Mouse (Mus musculus): ENCODE measurements around the gene Otulin. TPM values are rescaled to one million over a fixed set of nuclear protein-coding genes. Genes with fewer than 3 reads are reported as not detected.

The Otulin gene
- polyA plus RNA-seq, 1 experiment from 2014 or later, result 24.1 TPM

DNA sequence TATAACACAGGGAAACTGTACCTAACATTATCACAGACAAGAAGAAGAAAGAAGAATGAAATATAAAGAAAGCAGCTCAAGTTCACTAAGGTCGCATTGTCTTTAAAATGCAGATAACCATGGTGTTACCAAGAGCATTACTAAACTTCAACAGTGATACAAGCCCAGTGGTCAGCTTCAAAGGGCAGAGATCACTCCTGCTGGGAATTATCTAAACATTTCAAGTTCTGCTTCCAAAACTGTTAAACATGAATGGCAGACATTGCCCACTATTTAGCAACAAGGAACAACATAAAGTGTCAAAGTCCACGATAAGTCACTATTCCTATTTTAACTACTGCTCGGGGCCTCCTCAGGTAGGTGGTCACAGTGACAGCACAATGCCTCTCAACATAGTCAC lies 25.9 kb downstream of the Otulin start:
- H3K9me3 ChIP-seq, result no peaks in the 10 kb centered on the region
- no peak overlapping the region for H3K4me2 ChIP-seq
- ATAC-seq (ENCODE audit: low FRiP score), result no peak

DNA sequence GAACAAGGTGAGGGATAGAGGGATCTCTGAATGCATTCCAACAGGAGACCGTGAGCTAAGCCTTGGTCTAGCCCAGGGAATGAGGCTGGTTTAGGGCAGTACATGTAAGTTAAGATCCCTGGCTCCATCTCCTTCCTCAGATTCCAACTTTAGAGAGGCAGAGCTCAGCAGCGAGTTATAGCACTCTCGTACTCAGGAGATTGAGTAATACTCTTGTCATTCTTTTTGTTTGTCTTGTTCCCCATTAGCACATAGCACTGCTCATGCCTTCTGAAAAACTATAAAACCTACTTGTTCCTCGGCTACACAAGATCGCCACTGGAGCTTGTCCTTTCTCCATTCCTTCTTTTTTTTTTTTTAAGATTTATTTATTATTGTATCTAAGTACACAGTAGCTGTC lies 30.0 kb downstream of the Otulin start:
- no peak overlapping the region for H3K4me3 ChIP-seq
- peaks cover 21% of the 10 kb centered on the region for H3K36me3 ChIP-seq
- no peak overlapping the region for H3K27ac ChIP-seq
- no peaks in the 10 kb centered on the region for H3K27me3 ChIP-seq
- peaks cover 7% of the 10 kb centered on the region for H3K4me1 ChIP-seq (replicated peaks)
- no peak overlapping the region for H3K9ac ChIP-seq
- ATAC-seq (ENCODE audit: low FRiP score), result no peak
- H3K4me2 ChIP-seq, result no peak overlapping the region
- no peaks in the 10 kb centered on the region for H3K9me3 ChIP-seq
- WGBS, result 93% methylated on average over 5 of the region's 5 CpGs

More for the DNA sequence above, 25.9 kb downstream of the Otulin start:
- Histone ChIP-seq H3K27ac (no peak overlapping the region), H3K27me3 (no peaks in the 10 kb centered on the region), H3K9ac (no peak overlapping the region), H3K36me3 (peaks cover 46% of the 10 kb centered on the region), H3K4me1 (replicated peaks) (no peaks in the 10 kb centered on the region), H3K4me3 (no peak overlapping the region)
- 94% methylated on average over 3 of the region's 3 CpGs for WGBS

DNA sequence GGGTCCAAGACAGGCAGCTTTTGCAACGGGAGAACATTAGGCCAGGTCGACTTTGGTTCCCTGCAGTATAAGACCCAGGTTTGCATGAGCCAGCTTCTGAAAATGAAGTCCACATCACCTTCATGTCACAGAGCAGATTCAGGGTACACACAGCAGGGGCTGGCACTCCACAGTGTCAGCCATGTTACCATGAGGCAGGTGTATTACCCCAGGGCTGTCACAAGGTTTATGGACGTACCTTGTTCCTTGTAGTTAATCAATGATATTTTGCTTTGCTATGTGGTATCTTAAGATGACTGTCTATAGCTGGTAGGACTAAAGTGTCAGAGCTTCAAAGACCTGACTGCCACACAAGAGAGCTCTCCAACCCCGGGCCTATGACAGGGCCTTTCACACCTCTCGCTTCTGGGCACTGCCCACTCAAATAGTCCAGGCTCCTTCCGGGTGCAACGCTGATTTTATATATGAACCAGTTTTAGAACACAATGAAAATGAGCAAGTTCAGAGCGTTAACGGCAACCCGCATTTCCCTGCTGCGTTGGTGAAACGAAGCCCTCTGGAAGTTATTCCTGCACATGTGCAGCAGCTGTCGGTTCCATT lies 31.6 kb downstream of the Otulin start:
- peaks cover 26% of the 10 kb centered on the region for H3K36me3 ChIP-seq
- no peak for ATAC-seq (ENCODE audit: low FRiP score)
- WGBS, result 94% methylated on average over 13 of the region's 13 CpGs

DNA sequence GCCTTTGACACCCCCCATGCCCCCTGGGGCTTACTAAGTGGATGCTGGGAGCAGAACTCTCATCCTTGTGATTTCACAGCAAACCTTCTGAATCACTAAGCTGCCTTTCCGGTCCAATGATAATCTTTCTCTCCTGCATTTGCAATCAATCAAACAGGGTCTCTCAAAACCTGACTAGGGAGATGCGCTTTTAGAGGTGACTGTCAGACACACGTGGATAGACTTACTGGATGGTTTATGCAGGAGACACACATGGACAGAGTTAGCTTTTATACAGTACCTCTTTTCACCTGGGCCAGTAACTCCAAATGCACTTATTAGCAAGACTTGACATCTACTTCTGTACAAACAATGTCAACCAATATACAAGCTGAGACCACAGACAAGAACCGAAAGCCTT lies 33.0 kb downstream of the Otulin start:
- no peak overlapping the region for H3K4me2 ChIP-seq
- WGBS, result 82% methylated on average over 4 of the region's 4 CpGs
- no peaks in the 10 kb centered on the region for H3K9me3 ChIP-seq

More for the DNA sequence above, 31.6 kb downstream of the Otulin start:
- Histone ChIP-seq H3K9ac (no peak overlapping the region), H3K4me3 (no peak overlapping the region), H3K27me3 (no peaks in the 10 kb centered on the region), H3K9me3 (no peaks in the 10 kb centered on the region), H3K4me1 (replicated peaks) (peaks cover 14% of the 10 kb centered on the region), H3K4me2 (no peak overlapping the region), H3K27ac (no peak overlapping the region)

DNA sequence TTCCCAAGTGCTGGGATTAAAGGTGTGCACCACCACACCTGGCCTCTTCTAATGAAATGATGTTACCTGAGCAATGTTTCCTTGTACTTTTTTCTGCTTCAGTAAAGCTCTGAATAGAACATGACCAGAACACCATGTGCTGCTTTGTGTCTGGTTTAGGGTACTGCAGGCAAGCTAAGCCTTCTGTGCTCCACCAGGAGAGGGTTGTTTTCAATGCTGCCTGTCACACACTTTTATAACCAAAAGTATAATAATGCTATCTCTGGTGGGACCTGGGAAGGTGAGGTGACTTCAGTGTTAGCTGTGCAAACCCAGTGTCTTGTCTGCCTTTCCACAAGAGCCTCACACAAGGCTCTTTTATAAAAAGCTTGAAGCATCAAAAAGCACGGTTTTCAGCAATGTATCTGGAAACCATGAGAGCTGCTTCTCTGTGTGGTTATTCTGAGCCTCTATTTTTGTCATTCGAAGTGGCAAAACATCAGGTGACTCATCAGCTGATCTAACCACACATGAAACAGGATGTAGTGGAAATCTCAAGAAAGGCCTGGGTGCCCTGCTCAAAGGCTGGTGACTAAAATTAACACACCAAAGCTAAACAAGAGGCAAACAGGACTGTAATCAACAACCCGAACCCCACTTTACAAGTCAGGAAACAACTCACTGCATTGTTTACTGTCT lies 33.9 kb downstream of the Otulin start:
- Histone ChIP-seq H3K4me2 (no peak overlapping the region), H3K27ac (no peak overlapping the region), H3K4me3 (no peak overlapping the region), H3K4me1 (replicated peaks) (peaks cover 14% of the 10 kb centered on the region), H3K9ac (no peak overlapping the region), H3K27me3 (no peaks in the 10 kb centered on the region), H3K36me3 (peaks cover 42% of the 10 kb centered on the region), H3K9me3 (no peaks in the 10 kb centered on the region)
- no peak for ATAC-seq (ENCODE audit: low FRiP score)
- whole genome bisulfite sequencing, result 80% methylated on average over 3 of the region's 3 CpGs

More for the DNA sequence above, 33.0 kb downstream of the Otulin start:
- Histone ChIP-seq H3K27ac (no peak overlapping the region), H3K9ac (no peak overlapping the region), H3K27me3 (no peaks in the 10 kb centered on the region), H3K4me1 (replicated peaks) (peaks cover 14% of the 10 kb centered on the region), H3K36me3 (peaks cover 33% of the 10 kb centered on the region), H3K4me3 (no peak overlapping the region)
- no peak for ATAC-seq (ENCODE audit: low FRiP score)

DNA sequence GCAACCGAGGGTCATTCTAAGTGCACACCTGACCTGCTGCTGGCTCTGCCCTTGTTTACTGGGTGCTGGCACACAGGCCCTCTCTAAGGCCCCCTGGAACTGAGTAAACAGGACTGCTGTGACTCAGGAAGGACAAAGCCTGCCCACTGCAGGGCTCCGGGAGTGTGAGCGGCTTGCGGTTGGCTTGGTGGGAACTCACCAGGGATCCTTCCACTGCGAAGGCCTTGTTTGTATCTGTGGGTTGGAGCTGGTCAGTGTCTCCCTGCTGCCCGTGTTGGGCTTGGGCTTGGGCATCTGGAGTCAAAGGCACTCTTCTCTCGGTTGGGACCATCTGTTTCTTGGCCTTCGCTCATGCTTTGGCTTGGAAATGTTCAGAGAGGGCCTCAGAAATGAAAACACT lies 34.9 kb downstream of the Otulin start:
- no peak overlapping the region for H3K9ac ChIP-seq
- no peak overlapping the region for H3K4me2 ChIP-seq
- no peaks in the 10 kb centered on the region for H3K27me3 ChIP-seq
- H3K27ac ChIP-seq, result peak overlapping the region; percentile 44; the same call in 1 of the 2 replicates
- ATAC-seq (ENCODE audit: low FRiP score), result no peak
- H3K36me3 ChIP-seq, result peaks cover 51% of the 10 kb centered on the region
- H3K4me1 ChIP-seq (replicated peaks), result peaks cover 14% of the 10 kb centered on the region
- no peaks in the 10 kb centered on the region for H3K9me3 ChIP-seq
- H3K4me3 ChIP-seq, result no peak overlapping the region
- WGBS, result 45% methylated on average over 8 of the region's 8 CpGs

DNA sequence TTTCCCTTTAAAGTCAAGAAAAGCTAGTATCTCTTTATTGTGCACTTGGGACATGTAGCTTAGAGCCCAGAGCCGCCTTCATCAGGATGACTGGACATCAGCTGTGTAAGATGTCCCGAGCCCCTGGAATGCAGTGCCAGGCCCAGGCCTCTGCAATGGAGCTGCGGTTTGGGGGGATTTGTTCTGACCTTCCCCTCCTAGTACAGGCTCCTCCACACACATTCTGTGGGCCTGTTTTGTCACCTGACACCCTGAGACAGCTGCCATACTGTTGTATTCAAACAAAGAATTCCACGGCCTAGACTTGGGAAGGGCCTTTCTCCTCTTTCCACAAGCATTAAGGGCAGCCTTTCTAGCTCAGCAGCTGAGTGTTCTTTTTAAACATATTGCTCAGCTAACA lies 35.5 kb downstream of the Otulin start:
- no peaks in the 10 kb centered on the region for H3K27me3 ChIP-seq
- H3K36me3 ChIP-seq, result peaks cover 51% of the 10 kb centered on the region
- no peaks in the 10 kb centered on the region for H3K9me3 ChIP-seq
- H3K4me1 ChIP-seq (replicated peaks), result peaks cover 14% of the 10 kb centered on the region
- H3K4me2 ChIP-seq, result no peak overlapping the region
- WGBS, result 37% methylated on average over 4 of the region's 4 CpGs
- no peak for ATAC-seq (ENCODE audit: low FRiP score)
- no peak overlapping the region for H3K9ac ChIP-seq
- peak overlapping the region; percentile 44; the same call in 1 of the 2 replicates for H3K27ac ChIP-seq
- H3K4me3 ChIP-seq, result no peak overlapping the region

DNA sequence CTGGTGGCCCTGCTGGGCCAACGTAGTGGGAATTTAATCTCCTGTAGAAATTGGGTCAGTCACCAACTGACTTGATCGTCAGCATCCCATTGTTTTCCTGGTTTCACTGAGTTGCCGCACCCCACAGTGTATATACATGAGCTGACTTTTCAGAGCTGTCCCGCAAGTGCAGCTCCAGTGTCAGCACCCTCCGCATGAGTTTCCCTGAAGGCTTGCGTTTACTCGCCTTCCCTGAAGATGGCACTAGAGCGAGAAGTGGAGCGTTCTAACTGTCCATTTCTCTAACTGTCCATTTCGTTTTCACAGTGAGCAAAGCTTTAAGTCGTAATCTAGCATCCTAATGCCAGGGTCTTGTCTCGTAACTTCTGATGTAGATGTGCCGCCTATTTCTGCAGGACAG lies 36.8 kb downstream of the Otulin start:
- Histone ChIP-seq H3K4me1 (replicated peaks) (peaks cover 14% of the 10 kb centered on the region), H3K27me3 (no peaks in the 10 kb centered on the region), H3K36me3 (peaks cover 57% of the 10 kb centered on the region), H3K9ac (no peak overlapping the region), H3K4me2 (no peak overlapping the region), H3K4me3 (no peak overlapping the region), H3K27ac (no peak overlapping the region), H3K9me3 (no peaks in the 10 kb centered on the region)
- 74% methylated on average over 13 of the region's 13 CpGs for WGBS
- ATAC-seq (ENCODE audit: low FRiP score), result no peak

DNA sequence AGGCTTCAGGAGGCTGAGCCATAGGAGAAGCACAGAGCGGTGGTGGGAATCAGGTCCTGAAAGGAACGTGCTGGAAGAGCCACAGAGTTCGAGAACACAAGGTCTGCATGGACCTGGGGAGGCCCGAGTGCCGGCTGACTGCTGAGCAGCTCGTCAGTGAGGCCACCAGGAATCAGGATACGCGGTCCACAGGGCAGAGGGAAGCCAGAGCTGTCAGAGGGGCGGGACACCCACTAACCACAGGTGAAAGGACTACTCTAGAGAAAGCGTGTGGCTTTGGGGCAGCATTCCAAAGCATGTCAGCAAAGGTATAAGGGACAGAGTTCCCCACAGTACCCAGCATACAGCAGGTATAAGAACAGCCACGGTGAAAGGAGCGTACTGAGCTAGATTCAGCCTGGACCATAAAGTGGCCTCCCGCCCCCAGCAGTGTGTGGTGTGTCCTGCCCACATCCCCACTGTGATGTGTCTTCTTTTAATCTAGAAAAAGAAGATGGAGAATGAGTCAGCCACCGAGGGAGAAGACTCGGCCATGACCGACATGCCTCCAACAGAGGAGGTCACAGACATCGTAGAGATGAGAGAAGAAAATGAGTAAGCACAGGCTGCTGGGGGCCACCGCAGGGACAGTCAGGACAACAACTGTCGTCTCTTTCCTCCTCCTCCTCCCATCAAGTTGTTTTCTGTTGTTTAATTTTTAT lies 37.7 kb downstream of the Otulin start:
- no peak for ATAC-seq (ENCODE audit: low FRiP score)
- Histone ChIP-seq H3K4me1 (replicated peaks) (peaks cover 14% of the 10 kb centered on the region), H3K9me3 (no peaks in the 10 kb centered on the region), H3K4me2 (no peak overlapping the region), H3K9ac (no peak overlapping the region), H3K36me3 (peaks cover 57% of the 10 kb centered on the region), H3K4me3 (no peak overlapping the region), H3K27ac (no peak overlapping the region), H3K27me3 (no peaks in the 10 kb centered on the region)
- WGBS, result 87% methylated on average over 19 of the region's 19 CpGs

DNA sequence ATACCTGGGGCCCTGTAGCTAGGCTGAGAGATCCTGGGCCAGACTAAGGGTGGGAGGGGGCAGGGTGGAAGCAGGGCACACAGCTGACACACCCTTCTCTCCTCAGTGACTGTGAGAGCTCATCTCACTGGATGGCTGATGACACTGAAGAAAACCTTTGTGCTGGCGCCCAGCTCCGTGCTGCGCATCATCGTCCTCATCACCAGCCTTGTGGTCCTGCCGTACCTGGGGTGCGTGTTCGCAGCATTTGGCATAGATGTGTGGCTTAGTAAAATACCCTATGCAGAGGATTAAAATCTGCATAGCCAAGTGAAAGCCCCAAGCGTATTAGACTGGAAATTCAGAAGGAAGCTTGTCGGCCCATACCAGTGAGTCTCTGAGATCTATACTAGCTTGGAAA lies 39.7 kb downstream of the Otulin start:
- Histone ChIP-seq H3K27me3 (no peaks in the 10 kb centered on the region), H3K27ac (no peak overlapping the region), H3K9me3 (no peaks in the 10 kb centered on the region), H3K36me3 (peaks cover 57% of the 10 kb centered on the region), H3K4me3 (no peak overlapping the region), H3K4me1 (replicated peaks) (peaks cover 9% of the 10 kb centered on the region), H3K4me2 (no peak overlapping the region), H3K9ac (no peak overlapping the region)
- no peak for ATAC-seq (ENCODE audit: low FRiP score)
- 99% methylated on average over 9 of the region's 9 CpGs for WGBS

DNA sequence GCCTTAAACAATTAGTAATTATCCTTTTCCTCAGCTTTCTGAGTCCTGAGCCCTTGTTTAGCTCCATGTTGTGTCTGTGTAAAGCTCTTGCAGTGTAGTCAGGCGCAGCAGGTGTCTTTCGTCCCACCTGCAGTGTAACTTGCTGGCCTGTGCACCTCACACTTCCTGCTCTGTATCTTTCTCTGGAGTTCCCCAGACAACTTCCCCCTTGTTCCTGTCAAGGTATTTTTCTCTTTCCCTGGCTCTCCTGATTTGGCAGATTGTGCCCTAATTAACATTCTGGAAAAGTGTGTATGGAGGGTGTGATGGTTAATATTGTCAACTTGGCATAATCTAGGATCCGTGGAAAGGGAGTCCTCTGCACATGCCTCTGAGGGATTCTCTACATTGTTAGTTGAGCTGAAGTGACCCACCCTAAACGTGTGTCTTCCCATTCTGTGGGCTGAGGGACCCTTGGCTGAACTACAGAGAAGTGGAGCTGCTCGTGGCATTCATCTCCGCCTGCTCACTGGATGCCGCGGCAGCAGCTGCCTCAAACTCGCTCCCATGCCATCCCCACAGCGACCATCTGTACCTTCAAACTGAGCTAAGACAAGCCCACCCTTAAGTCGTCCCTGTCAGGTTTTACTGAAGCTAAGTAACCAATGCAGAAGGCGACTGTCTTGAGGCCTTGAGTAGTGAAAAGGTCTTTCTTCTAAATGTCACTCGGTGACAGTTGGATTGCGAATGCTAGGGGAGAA lies 42.2 kb downstream of the Otulin start:
- H3K9me3 ChIP-seq, result no peaks in the 10 kb centered on the region
- H3K27me3 ChIP-seq, result no peaks in the 10 kb centered on the region
- 0 out of 2 replicates have a peak overlapping the region, but pooled peaks have one; percentile 12 for H3K27ac ChIP-seq
- no peaks in the 10 kb centered on the region for H3K4me1 ChIP-seq (replicated peaks)
- no peak for ATAC-seq (ENCODE audit: low FRiP score)
- H3K9ac ChIP-seq, result no peak overlapping the region
- H3K4me3 ChIP-seq, result no peak overlapping the region
- H3K36me3 ChIP-seq, result peaks cover 54% of the 10 kb centered on the region
- H3K4me2 ChIP-seq, result no peak overlapping the region
- WGBS, result 68% methylated on average over 14 of the region's 14 CpGs

DNA sequence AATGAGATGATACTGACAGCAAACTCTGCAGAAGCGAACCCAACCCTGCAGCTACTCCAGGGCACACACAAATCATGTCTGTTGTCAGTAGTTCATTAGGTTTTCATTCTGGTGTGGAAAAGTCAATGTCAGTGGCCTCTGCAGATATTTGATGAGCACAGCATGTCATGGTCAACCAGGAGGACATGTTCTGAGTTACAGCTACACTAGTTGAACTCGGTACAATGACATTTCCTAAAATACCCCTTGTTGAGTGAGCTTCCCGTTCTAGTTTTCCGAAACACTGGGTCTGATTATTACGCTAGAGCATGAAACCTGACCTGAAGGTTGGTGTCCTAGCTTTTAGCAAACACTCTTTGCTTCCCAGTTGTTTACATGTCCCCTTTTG lies 44.4 kb downstream of the Otulin start:
- H3K27me3 ChIP-seq, result no peaks in the 10 kb centered on the region
- ATAC-seq (ENCODE audit: low FRiP score), result no peak
- H3K27ac ChIP-seq, result no peak overlapping the region
- WGBS, result 94% methylated on average over 5 of the region's 5 CpGs
- no peak overlapping the region for H3K4me3 ChIP-seq
- no peak overlapping the region for H3K4me2 ChIP-seq
- H3K36me3 ChIP-seq, result peaks cover 42% of the 10 kb centered on the region
- no peak overlapping the region for H3K9ac ChIP-seq
- no peaks in the 10 kb centered on the region for H3K9me3 ChIP-seq
- H3K4me1 ChIP-seq (replicated peaks), result peaks cover 10% of the 10 kb centered on the region

Measured in hindbrain, embryonic 13.5 days (tissue).